Mouse (Mus musculus): ENCODE results near the gene Cntrl. TPM values are rescaled to one million over a fixed set of nuclear protein-coding genes. Genes with fewer than 3 reads are reported as not detected.

Cntrl gene
- polyA plus RNA-seq, 1 experiment from 2014 or later, result 8.5 TPM

DNA sequence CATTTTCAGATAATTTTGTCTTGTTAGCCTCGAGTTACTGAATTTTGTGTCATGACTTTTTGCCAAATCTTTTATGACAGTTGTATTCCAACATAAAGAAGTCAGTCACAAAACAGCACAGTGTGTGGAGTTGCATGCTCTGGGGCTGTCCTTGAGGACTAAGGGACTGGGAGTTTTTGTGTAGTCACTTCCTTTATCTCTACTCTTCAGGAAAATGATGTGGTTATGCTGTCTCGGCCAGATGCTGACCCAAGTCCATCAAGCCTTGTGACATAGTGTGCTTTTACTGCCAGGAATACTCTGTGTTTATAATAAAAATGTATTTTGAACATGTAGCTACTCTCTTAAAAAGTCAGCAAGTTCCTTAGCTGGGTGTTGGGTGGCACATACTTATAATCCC lies 47.7 kb downstream of the Cntrl start:
- WGBS (ENCODE audit: insufficient replicate concordance), result 41% methylated on average over 2 of the region's 2 CpGs
- no peaks in the 10 kb centered on the region for H3K9me3 ChIP-seq (replicated peaks)
- H3K27ac ChIP-seq (replicated peaks), result no peak overlapping the region
- ATAC-seq (ENCODE audit: insufficient read depth), result no peak
- no peak overlapping the region for H3K4me3 ChIP-seq (replicated peaks)
- no peaks in the 10 kb centered on the region for H3K27me3 ChIP-seq
- no peaks in the 10 kb centered on the region for H3K4me1 ChIP-seq (replicated peaks)
- no peak overlapping the region for H3K4me2 ChIP-seq
- no peak overlapping the region for H3K9ac ChIP-seq
- H3K36me3 ChIP-seq (replicated peaks), result peaks cover 74% of the 10 kb centered on the region

DNA sequence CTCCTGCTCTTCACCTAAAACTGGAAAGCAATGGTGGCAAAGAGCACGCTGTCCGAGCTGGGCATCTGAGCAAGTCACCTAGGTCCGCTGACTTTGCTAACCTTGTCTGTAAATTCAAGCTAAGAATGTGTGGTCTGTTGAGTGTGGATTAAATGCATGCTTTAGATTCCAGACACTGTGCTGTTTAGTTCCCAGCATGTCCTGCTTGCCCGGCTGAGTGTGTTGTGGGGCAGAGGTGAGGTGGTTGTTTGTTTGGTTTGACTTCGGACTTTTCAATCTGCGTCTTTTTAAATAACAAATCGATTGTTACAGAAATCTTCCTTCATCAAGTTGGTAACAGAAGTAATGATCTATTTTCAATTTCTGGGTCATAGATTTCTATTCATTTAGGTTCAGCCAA lies 48.5 kb downstream of the Cntrl start:
- peaks cover 70% of the 10 kb centered on the region for H3K36me3 ChIP-seq (replicated peaks)
- no peaks in the 10 kb centered on the region for H3K4me1 ChIP-seq (replicated peaks)
- ATAC-seq (ENCODE audit: insufficient read depth), result no peak
- no peak overlapping the region for H3K9ac ChIP-seq
- 85% methylated on average over 7 of the region's 7 CpGs for WGBS (ENCODE audit: insufficient replicate concordance)
- H3K27ac ChIP-seq (replicated peaks), result no peak overlapping the region
- H3K4me2 ChIP-seq, result no peak overlapping the region
- H3K4me3 ChIP-seq (replicated peaks), result no peak overlapping the region
- H3K27me3 ChIP-seq, result no peaks in the 10 kb centered on the region
- H3K9me3 ChIP-seq (replicated peaks), result no peaks in the 10 kb centered on the region

DNA sequence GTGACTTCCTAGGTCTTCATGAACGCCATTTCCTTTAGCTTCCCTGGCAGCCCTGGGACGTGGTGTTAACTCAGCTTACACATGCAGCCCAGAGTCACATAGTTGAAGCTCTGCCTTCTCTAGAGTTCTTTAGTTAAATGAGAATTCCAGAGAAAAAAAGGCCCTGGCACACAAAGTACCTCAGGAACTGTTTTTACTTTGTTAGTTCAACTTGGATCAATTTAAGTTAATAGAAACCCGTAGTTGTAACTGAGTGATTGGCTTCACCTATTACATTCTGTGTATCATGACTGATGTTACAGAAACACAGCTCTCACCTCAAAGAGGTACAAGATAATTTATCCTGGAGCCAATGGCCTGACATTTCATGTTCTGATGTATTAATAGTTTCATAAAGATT lies 49.1 kb downstream of the Cntrl start:
- H3K36me3 ChIP-seq (replicated peaks), result peaks cover 70% of the 10 kb centered on the region

DNA sequence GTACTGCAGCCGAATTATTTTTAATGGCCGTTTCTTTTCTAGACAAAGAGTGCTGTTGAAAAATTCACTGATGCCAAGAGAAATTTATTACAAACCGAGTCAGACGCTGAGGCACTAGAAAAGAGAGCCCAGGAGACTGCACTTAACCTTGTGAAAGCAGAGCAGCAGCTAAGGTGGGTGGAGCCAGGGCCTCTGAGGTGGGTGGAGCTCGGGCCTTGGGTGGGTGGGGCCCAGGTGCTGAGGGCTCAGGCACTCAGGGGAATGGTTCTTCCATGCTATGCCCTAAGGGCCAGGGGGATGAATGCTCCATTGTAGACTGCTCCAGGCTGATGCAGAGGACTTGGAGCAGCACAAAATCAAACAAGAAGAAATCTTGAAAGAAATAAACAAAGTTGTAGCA lies 50.9 kb downstream of the Cntrl start:
- H3K9me3 ChIP-seq (replicated peaks), result no peaks in the 10 kb centered on the region
- no peak for ATAC-seq (ENCODE audit: insufficient read depth)
- no peak overlapping the region for H3K9ac ChIP-seq
- H3K4me1 ChIP-seq (replicated peaks), result no peaks in the 10 kb centered on the region
- 46% methylated on average over 5 of the region's 5 CpGs for WGBS (ENCODE audit: insufficient replicate concordance)
- no peak overlapping the region for H3K4me2 ChIP-seq
- no peak overlapping the region for H3K27ac ChIP-seq (replicated peaks)
- H3K27me3 ChIP-seq, result no peaks in the 10 kb centered on the region
- H3K36me3 ChIP-seq (replicated peaks), result peaks cover 64% of the 10 kb centered on the region
- no peak overlapping the region for H3K4me3 ChIP-seq (replicated peaks)

More for the DNA sequence above, 49.1 kb downstream of the Cntrl start:
- Histone ChIP-seq H3K4me3 (replicated peaks) (no peak overlapping the region), H3K9ac (no peak overlapping the region), H3K4me1 (replicated peaks) (no peaks in the 10 kb centered on the region), H3K9me3 (replicated peaks) (no peaks in the 10 kb centered on the region), H3K4me2 (no peak overlapping the region), H3K27ac (replicated peaks) (no peak overlapping the region), H3K27me3 (no peaks in the 10 kb centered on the region)
- no peak for ATAC-seq (ENCODE audit: insufficient read depth)
- WGBS (ENCODE audit: insufficient replicate concordance), result 64% methylated on average over 3 of the region's 3 CpGs

DNA sequence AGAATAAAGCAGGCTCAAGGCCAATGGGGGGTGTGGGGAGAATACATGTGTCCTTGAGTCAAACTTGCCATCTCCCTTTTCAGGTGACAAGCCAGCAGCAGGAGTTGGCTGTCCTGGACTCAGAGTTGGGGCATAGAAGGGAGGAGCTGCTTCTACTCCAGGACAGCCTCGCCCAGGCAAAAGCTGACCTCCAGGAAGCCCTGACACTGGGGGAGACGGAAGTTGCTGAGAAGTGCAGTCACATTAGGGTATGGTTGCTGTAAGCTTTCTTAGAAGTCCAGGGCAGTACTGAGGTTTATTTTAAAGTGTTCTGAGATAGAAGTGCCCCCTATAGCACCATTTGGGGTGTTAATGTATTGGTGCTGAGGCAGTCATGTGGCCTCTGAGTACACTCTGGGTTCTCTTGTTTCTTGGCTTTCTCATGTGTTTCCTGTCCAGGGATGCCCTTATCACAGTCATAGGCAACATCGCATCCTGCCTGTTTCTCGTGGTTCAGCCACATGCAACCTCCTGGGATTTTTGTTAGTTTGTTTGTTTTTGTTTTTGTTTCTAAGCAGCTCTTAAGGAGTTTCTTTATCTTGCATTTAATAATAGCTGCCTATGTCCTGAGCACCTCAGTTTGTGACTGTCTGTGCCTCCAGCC lies 52.7 kb downstream of the Cntrl start:
- Histone ChIP-seq H3K4me1 (replicated peaks) (no peaks in the 10 kb centered on the region), H3K9me3 (replicated peaks) (no peaks in the 10 kb centered on the region), H3K27ac (replicated peaks) (0 out of 2 replicates have a peak overlapping the region, but pooled peaks have one; percentile 1), H3K4me2 (no peak overlapping the region), H3K27me3 (no peaks in the 10 kb centered on the region), H3K36me3 (replicated peaks) (peaks cover 65% of the 10 kb centered on the region), H3K4me3 (replicated peaks) (no peak overlapping the region), H3K9ac (no peak overlapping the region)
- WGBS (ENCODE audit: insufficient replicate concordance), result 59% methylated on average over 4 of the region's 4 CpGs
- ATAC-seq (ENCODE audit: insufficient read depth), result no peak

DNA sequence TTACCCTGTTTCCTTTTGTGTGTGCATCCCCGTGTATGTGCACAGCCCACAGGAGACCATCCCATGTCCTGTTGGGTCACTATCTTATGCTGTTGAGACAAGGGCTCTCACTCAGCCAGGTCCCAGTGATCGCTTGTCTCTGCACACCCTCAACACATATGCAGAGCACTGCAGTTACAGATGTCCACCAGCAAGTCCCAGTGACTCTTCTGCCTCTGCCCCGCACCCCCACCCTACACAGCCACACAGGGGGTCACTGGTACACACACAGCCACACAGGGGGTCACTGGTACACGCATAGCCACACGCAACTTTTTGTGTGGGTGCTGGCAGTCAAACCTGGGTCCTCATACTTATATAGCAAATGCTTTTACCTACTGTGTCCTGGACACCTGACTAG lies 54.1 kb downstream of the Cntrl start:
- Histone ChIP-seq H3K9me3 (replicated peaks) (no peaks in the 10 kb centered on the region), H3K27ac (replicated peaks) (no peak overlapping the region), H3K27me3 (no peaks in the 10 kb centered on the region), H3K4me2 (no peak overlapping the region), H3K4me1 (replicated peaks) (no peaks in the 10 kb centered on the region), H3K9ac (no peak overlapping the region), H3K4me3 (replicated peaks) (no peak overlapping the region), H3K36me3 (replicated peaks) (peaks cover 63% of the 10 kb centered on the region)
- no peak for ATAC-seq (ENCODE audit: insufficient read depth)
- 78% methylated on average over 5 of the region's 5 CpGs for WGBS (ENCODE audit: insufficient replicate concordance)

DNA sequence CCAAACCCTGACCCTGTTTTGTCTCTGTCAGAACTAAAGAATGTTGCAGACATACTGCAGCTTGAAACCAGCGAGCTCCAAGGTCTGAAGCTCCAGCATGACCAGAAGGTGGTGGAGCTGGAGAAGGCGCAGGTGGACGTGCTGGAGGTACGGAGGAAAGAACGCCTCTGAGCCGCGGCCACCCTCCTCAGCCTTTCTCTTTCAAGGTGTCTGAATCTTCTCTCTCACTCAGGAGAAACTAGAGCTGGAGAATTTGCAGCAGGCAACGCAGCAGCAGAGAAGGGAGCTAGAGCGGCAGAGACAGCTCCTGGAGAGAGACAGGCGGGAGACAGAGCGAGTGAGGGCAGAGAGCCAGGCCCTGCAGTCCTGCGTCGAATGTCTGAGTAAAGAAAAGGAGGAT lies 56.1 kb downstream of the Cntrl start:
- no peak for ATAC-seq (ENCODE audit: insufficient read depth)
- no peaks in the 10 kb centered on the region for H3K9me3 ChIP-seq (replicated peaks)
- H3K36me3 ChIP-seq (replicated peaks), result peaks cover 62% of the 10 kb centered on the region
- 88% methylated on average over 13 of the region's 13 CpGs for WGBS (ENCODE audit: insufficient replicate concordance)
- H3K9ac ChIP-seq, result no peak overlapping the region
- H3K4me1 ChIP-seq (replicated peaks), result no peaks in the 10 kb centered on the region
- H3K4me2 ChIP-seq, result no peak overlapping the region
- no peaks in the 10 kb centered on the region for H3K27me3 ChIP-seq
- no peak overlapping the region for H3K27ac ChIP-seq (replicated peaks)
- no peak overlapping the region for H3K4me3 ChIP-seq (replicated peaks)

DNA sequence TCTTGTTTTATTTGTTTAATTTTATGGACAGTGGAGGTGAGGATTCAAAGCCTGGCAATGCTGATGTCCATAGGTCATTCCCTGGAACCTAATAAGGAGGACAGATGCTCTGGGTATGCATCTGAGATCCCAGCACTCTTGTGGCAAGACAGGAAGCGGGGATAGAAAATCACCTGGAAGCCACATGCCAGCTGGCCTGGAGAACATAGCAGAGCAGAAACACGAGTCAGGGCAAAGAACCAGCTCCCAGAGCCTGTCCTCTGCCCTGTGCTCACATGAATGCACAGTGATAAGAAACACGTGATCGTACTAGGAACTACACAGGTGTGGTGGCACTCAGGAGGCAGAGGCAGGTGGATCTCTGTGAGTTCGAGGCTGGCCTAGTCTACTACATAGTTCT lies 57.5 kb downstream of the Cntrl start:
- 70% methylated on average over 5 of the region's 5 CpGs for WGBS (ENCODE audit: insufficient replicate concordance)

DNA sequence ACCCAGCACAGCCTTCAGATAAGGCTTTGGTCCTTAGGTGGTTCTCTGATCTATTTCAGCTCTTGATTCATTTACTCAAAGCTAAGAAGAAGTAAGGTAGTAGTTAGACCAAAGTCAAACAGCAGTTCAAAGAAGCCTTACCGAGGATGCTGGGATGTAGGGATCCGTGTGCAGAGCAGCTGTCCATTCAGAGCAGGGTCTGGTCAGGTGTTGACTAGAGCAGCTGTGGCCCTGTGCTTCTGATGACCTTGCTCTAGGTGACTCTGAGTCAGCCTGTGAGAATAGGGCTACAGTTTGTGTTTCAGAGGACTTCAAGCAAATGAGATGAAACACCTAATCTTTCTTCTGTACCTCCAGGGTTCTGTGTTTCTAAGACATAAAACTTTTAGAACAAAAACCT lies 60.2 kb downstream of the Cntrl start:
- Histone ChIP-seq H3K36me3 (replicated peaks) (peaks cover 79% of the 10 kb centered on the region), H3K4me2 (no peak overlapping the region), H3K9me3 (replicated peaks) (no peaks in the 10 kb centered on the region), H3K4me1 (replicated peaks) (peaks cover 8% of the 10 kb centered on the region; the same call in 1 of the 2 replicates), H3K27ac (replicated peaks) (no peak overlapping the region), H3K9ac (no peak overlapping the region), H3K4me3 (replicated peaks) (no peak overlapping the region), H3K27me3 (no peaks in the 10 kb centered on the region)
- ATAC-seq (ENCODE audit: insufficient read depth), result no peak
- 76% methylated on average over 2 of the region's 2 CpGs for WGBS (ENCODE audit: insufficient replicate concordance)

More for the DNA sequence above, 57.5 kb downstream of the Cntrl start:
- no peak overlapping the region for H3K9ac ChIP-seq
- no peak overlapping the region for H3K27ac ChIP-seq (replicated peaks)
- H3K4me2 ChIP-seq, result no peak overlapping the region
- no peak overlapping the region for H3K4me3 ChIP-seq (replicated peaks)
- H3K36me3 ChIP-seq (replicated peaks), result peaks cover 74% of the 10 kb centered on the region
- no peaks in the 10 kb centered on the region for H3K27me3 ChIP-seq
- ATAC-seq (ENCODE audit: insufficient read depth), result no peak
- no peaks in the 10 kb centered on the region for H3K4me1 ChIP-seq (replicated peaks)
- H3K9me3 ChIP-seq (replicated peaks), result no peaks in the 10 kb centered on the region

DNA sequence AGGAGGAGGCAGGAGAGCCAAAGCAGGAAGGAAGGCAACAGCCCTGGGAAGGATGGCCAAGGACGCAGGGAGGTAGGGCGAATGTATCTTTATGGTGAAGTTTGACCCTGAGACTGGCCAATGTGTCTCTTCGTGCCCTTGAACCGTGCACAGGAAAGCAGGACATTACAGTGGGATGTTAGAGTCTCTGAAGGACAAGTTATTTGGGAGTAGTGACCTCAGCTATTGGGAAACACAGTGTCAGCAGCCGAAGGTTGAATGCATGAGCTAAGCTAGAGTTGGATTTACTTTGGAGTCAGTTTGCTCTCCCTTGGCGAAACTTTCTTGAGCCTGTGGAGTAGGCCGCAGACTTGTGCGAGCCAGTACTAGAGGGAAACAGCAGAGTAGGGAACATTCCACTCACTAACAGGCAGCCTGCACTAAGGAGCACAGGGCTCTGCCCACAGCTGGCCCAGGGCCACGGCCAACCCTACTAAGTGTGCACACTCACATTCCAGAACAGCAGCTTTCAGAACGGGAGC lies 62.1 kb downstream of the Cntrl start:
- H3K4me3 ChIP-seq (replicated peaks), result no peak overlapping the region
- no peak overlapping the region for H3K9ac ChIP-seq
- H3K9me3 ChIP-seq (replicated peaks), result no peaks in the 10 kb centered on the region
- H3K27ac ChIP-seq (replicated peaks), result no peak overlapping the region
- 77% methylated on average over 10 of the region's 10 CpGs for WGBS (ENCODE audit: insufficient replicate concordance)
- H3K36me3 ChIP-seq (replicated peaks), result peaks cover 85% of the 10 kb centered on the region
- H3K4me1 ChIP-seq (replicated peaks), result peaks cover 13% of the 10 kb centered on the region; the same call in 1 of the 2 replicates
- H3K27me3 ChIP-seq, result no peaks in the 10 kb centered on the region
- ATAC-seq (ENCODE audit: insufficient read depth), result no peak
- H3K4me2 ChIP-seq, result no peak overlapping the region

DNA sequence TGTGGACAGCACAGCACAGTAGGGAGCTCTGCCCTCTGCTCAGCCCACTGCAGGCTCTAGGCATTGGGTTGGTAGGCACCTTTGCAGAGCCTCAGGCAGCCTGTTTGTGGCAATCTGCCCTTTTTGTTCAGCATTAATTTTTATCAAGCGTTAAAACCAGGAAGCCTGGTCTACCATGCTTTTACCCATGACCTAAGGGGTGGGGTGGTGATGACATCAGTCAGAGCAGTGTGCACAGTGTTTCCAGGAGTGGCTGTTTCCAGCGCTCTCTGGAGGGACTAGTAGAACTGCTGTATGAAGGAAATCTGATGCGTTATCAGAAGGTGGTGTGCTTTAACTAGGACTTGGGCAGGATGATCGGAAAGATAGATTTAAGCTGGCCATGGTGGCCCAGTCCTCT lies 63.0 kb downstream of the Cntrl start:
- Histone ChIP-seq H3K4me3 (replicated peaks) (no peak overlapping the region), H3K36me3 (replicated peaks) (peaks cover 86% of the 10 kb centered on the region), H3K27ac (replicated peaks) (no peak overlapping the region), H3K4me2 (no peak overlapping the region), H3K9me3 (replicated peaks) (no peaks in the 10 kb centered on the region), H3K9ac (no peak overlapping the region), H3K27me3 (no peaks in the 10 kb centered on the region), H3K4me1 (replicated peaks) (peaks cover 13% of the 10 kb centered on the region; the same call in 1 of the 2 replicates)
- 74% methylated on average over 4 of the region's 4 CpGs for WGBS (ENCODE audit: insufficient replicate concordance)
- no peak for ATAC-seq (ENCODE audit: insufficient read depth)

DNA sequence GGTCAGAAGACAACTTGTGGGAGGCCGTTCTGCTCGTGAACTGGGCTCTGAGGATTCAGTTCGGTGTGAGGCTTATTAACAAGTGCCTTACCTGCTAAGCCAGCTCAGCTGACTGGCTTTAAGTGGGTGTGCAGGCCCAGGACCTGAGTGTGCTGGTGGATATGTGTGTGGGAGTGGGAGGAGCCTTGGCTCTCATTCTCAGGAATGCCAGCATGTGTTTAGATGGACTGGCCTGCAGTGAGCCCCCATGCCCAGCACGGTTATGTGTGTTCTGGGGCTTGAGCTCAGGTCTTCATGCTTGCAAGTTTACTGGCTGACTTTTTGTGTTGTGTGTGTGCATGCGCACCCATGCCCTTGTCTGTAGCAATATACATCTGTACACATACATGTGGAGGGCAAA lies 64.4 kb downstream of the Cntrl start:
- H3K4me2 ChIP-seq, result no peak overlapping the region
- no peak overlapping the region for H3K27ac ChIP-seq (replicated peaks)
- ATAC-seq (ENCODE audit: insufficient read depth), result no peak
- no peak overlapping the region for H3K9ac ChIP-seq
- H3K27me3 ChIP-seq, result no peaks in the 10 kb centered on the region
- no peaks in the 10 kb centered on the region for H3K9me3 ChIP-seq (replicated peaks)
- H3K4me1 ChIP-seq (replicated peaks), result peaks cover 13% of the 10 kb centered on the region; the same call in 1 of the 2 replicates
- peaks cover 88% of the 10 kb centered on the region for H3K36me3 ChIP-seq (replicated peaks)
- 80% methylated on average over 5 of the region's 5 CpGs for WGBS (ENCODE audit: insufficient replicate concordance)
- no peak overlapping the region for H3K4me3 ChIP-seq (replicated peaks)
